Mouse (Mus musculus) mouse embryonic stem cell (cell line): ENCODE results near the gene Efcc1.

Experiments used
- in situ Hi-C, 2 experiments: fragments of 300-500 bp; cut with MboI; formaldehyde crosslinking; loops; 1 replicate in 1 of 2; 3 replicates in 1 of 2; pipeline ENCODE4 v1.14.3; 2019 to 2020; ENCODE audit warnings: low sequenced_read_pairs in 2 of 2, low pct_unique_long_range_greater_than_20kb in 1 of 2, mixed read lengths in 1 of 2; ENCODE audit not compliant: unreplicated experiment in 1 of 2

The Efcc1 gene

GRCm38 (mm10) chr6:87739898-87740297, 9.2 kb downstream of the Efcc1 start:
- in situ Hi-C loops: loop anchor here in 1 of 2 experiments (10.0 kb wide), 1 partner anchor 455 kb away; the partner anchor contains the start of gene Gata2

- in situ Hi-C loops: no loop called here
Observed at GRCm38 (mm10) chr6:87740496-87740895, 9.8 kb downstream of the Efcc1 start.

- in situ Hi-C loops: no loop called here
Observed at GRCm38 (mm10) chr6:87741978-87742377, 11.3 kb downstream of the Efcc1 start.

- in situ Hi-C loops: no loop called here
Observed at GRCm38 (mm10) chr6:87742804-87743203, 12.1 kb downstream of the Efcc1 start.

- in situ Hi-C loops: no loop called here
Observed at GRCm38 (mm10) chr6:87743281-87743680, 12.6 kb downstream of the Efcc1 start.

GRCm38 (mm10) chr6:87744632-87745031, 14.0 kb downstream of the Efcc1 start:
- in situ Hi-C loops: no loop called here

- in situ Hi-C loops: no loop called here
Observed at GRCm38 (mm10) chr6:87745301-87745700, 14.6 kb downstream of the Efcc1 start.

GRCm38 (mm10) chr6:87746059-87746458, 15.4 kb downstream of the Efcc1 start:
- in situ Hi-C loops: no loop called here

GRCm38 (mm10) chr6:87746849-87747248, 16.2 kb downstream of the Efcc1 start:
- in situ Hi-C loops: no loop called here

GRCm38 (mm10) chr6:87748078-87748477, 17.4 kb downstream of the Efcc1 start:
- in situ Hi-C loops: no loop called here

GRCm38 (mm10) chr6:87748531-87748930, 17.9 kb downstream of the Efcc1 start:
- in situ Hi-C loops: no loop called here

GRCm38 (mm10) chr6:87750184-87750910, 19.7 kb downstream of the Efcc1 start:
- in situ Hi-C loops: no loop called here

- in situ Hi-C loops: no loop called here
Observed at GRCm38 (mm10) chr6:87751574-87751973, 20.9 kb downstream of the Efcc1 start.

- in situ Hi-C loops: no loop called here
Observed at GRCm38 (mm10) chr6:87755196-87755595, 24.5 kb downstream of the Efcc1 start.

GRCm38 (mm10) chr6:87756896-87757295, 26.2 kb downstream of the Efcc1 start:
- in situ Hi-C loops: no loop called here

- in situ Hi-C loops: no loop called here
Observed at GRCm38 (mm10) chr6:87759404-87759803, 28.7 kb downstream of the Efcc1 start.

- in situ Hi-C loops: no loop called here
Observed at GRCm38 (mm10) chr6:87759850-87760249, 29.2 kb downstream of the Efcc1 start.

- in situ Hi-C loops: no loop called here
Observed at GRCm38 (mm10) chr6:87762161-87762560, 31.5 kb downstream of the Efcc1 start.

- in situ Hi-C loops: no loop called here
Observed at GRCm38 (mm10) chr6:87763376-87764280, 33.0 kb downstream of the Efcc1 start.
